28 mouse cellular contexts compared by ENCODE assay signal in the genomic region with DNA sequence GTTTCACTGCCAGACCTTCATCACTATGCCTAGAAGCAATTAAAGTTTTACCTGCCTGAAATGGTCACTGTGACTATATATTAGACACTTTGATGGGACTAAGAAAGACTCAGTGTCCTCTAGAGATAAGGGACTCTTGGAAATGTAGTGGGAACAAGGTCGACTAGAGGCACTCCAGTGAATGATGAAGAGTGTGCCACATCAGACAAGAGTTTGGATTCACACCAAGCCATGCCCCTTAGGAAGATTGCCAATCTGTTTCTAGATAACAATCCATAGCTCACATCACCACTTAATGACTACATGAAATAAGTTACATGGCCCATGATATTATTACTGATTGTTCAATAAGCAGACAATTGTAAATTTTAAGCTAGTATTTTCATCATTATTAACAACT. TPM values are rescaled to one million over a fixed set of nuclear protein-coding genes. Genes with fewer than 3 reads are reported as not detected.
"Had no signal": no experiment of that assay in that cellular context is flagged by ENCODE, and none has a peak within 500 bp of the region (broad histone marks: within the 10 kb centered on the region; RNA-seq: fewer than 3 reads in every experiment).

No protein-coding gene starts in this region.

- H3K27me3 ChIP-seq: limb, embryonic 12.5 days; limb, embryonic 13.5 days; limb, embryonic 15.5 days; liver, embryonic 12.5 days; liver, embryonic 13.5 days; liver, embryonic 15.5 days; lung, embryonic 15.5 days; megakaryocyte, embryonic 14.5 days; midbrain, embryonic 12.5 days; midbrain, embryonic 13.5 days; midbrain, embryonic 15.5 days; neural tube, embryonic 12.5 days had no signal

- H3K27ac ChIP-seq: left cerebral cortex, adult 2 months; limb, embryonic 10.5 days; limb, embryonic 12.5 days; limb, embryonic 13.5 days; limb, embryonic 15.5 days; liver, embryonic 12.5 days; liver, embryonic 13.5 days; liver, embryonic 14.5 days; liver, embryonic 15.5 days; lung, embryonic 15.5 days; macrophage; midbrain, embryonic 12.5 days; midbrain, embryonic 13.5 days; midbrain, embryonic 15.5 days; neural tube, embryonic 12.5 days had no signal

- H3K4me1 ChIP-seq: limb, embryonic 10.5 days; limb, embryonic 12.5 days; limb, embryonic 13.5 days; limb, embryonic 15.5 days; liver, embryonic 12.5 days; liver, embryonic 13.5 days; liver, embryonic 15.5 days; lung, embryonic 15.5 days; megakaryocyte, embryonic 14.5 days; midbrain, embryonic 12.5 days; midbrain, embryonic 13.5 days; midbrain, embryonic 15.5 days; neural tube, embryonic 12.5 days had no signal

- H3K9me3 ChIP-seq: limb, embryonic 10.5 days; limb, embryonic 12.5 days; limb, embryonic 13.5 days; limb, embryonic 15.5 days; liver, embryonic 12.5 days; liver, embryonic 13.5 days; liver, embryonic 15.5 days; lung, embryonic 15.5 days; megakaryocyte, embryonic 14.5 days; midbrain, embryonic 12.5 days; midbrain, embryonic 13.5 days; midbrain, embryonic 15.5 days; neural tube, embryonic 12.5 days had no signal

- H3K4me2 ChIP-seq: limb, embryonic 12.5 days; limb, embryonic 13.5 days; limb, embryonic 15.5 days; liver, embryonic 11.5 days; liver, embryonic 12.5 days; liver, embryonic 13.5 days; liver, embryonic 15.5 days; lung, embryonic 14.5 days; lung, embryonic 15.5 days; midbrain, embryonic 12.5 days; midbrain, embryonic 13.5 days; midbrain, embryonic 15.5 days; neural tube, embryonic 12.5 days had no signal

- H3K9ac ChIP-seq: limb, embryonic 12.5 days; limb, embryonic 13.5 days; limb, embryonic 15.5 days; liver, embryonic 12.5 days; liver, embryonic 13.5 days; liver, embryonic 14.5 days; liver, embryonic 15.5 days; liver, postnatal 0 days; lung, embryonic 14.5 days; lung, embryonic 15.5 days; midbrain, embryonic 12.5 days; midbrain, embryonic 13.5 days; midbrain, embryonic 15.5 days; neural tube, embryonic 12.5 days had no signal

- H3K36me3 ChIP-seq: limb, embryonic 10.5 days; limb, embryonic 12.5 days; limb, embryonic 13.5 days; limb, embryonic 15.5 days; lung, embryonic 15.5 days; midbrain, embryonic 12.5 days; midbrain, embryonic 13.5 days; midbrain, embryonic 15.5 days; neural tube, embryonic 12.5 days had no signal

- ATAC-seq: liver, embryonic 12.5 days; lung, postnatal 0 days; midbrain, embryonic 15.5 days; midbrain, embryonic 16.5 days had no signal

- DNase-seq: liver, embryonic 13.5 days had no signal

- H3K4me3 ChIP-seq: left cerebral cortex, adult 2 months; limb, embryonic 10.5 days; limb, embryonic 12.5 days; limb, embryonic 13.5 days; limb, embryonic 15.5 days; liver, embryonic 12.5 days; liver, embryonic 13.5 days; liver, embryonic 15.5 days; lung, embryonic 15.5 days; megakaryocyte, embryonic 14.5 days; midbrain, embryonic 12.5 days; midbrain, embryonic 13.5 days; midbrain, embryonic 15.5 days; myocyte; neural tube, embryonic 12.5 days had no signal

RNA-seq across cellular contexts. Expression of gene Apob, which starts 14.1 kb away (rescaled TPM):
- total RNA-seq: left cerebral cortex, adult 18-20 months; left cerebral cortex, adult 2 months; megakaryocyte, adult 5-6 weeks; megakaryocyte-erythroid progenitor cell, adult 5-6 weeks; monocyte, adult 5-6 weeks had no signal
- polyA plus RNA-seq: macrophage; midbrain, embryonic 14.5 days; midbrain, embryonic 15.5 days; midbrain, embryonic 16.5 days; midbrain, postnatal 0 days had no signal
